Mouse (Mus musculus) lung, postnatal 25 days (tissue): Measurements from ENCODE around the gene Nipal3.
A peak's percentile ranks its signal among the peaks of the same experiment; 100 is the strongest.

Experiments
- DNase-seq: peaks from one replicate; pipeline ENCODE4 v3.0.0; 2022; ENCODE audit warnings: low spot score

Gene Nipal3

GRCm38 (mm10) chr4:135505794-135506193 lies 11.0 kb upstream of the Nipal3 start:
- no peak for DNase-seq

DNA sequence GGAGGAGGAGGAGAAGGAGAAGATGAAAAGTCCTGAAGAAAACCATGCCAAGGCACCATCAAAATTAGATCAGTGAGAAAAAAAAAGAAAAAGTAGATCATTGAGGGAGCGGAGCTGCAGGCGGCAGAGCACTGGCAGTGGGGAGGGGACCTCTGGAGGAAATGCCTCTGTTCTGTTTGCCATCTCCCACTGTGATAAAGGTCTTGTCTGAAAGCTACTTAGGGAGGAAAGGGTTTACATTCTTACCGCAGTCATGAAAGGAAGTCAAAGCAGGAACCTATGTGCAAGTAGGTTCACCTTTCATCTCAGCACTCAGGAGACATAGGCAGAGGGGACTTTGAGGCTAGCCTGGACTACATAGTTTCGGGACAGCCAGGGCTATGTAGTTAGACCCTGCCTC lies 6.7 kb upstream of the Nipal3 start:
- no peak for DNase-seq

- no peak for DNase-seq
Observed at GRCm38 (mm10) chr4:135499831-135500230, 5.0 kb upstream of the Nipal3 start.

GRCm38 (mm10) chr4:135498136-135498535 lies 3.3 kb upstream of the Nipal3 start:
- peak; percentile 66 for DNase-seq

DNA sequence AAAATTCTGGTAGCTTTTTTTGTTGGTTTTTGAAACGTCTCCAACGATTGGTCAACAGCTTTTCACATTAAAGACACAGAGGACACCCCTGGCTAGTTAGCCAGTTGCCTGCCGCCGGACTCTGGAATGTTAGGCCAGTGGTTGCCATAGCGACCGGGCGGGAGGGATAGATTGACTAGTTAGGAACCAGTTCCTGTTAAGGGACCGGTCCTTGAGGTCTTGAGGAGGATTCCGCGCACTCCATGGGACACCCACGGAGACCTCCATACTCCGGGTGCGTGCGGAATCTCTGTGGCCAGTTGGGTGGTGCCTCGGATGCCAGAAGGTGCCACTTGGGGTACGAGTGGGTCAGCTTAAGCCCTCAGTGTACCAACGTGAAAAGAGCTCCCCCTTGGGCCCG lies 972 bp upstream of the Nipal3 start:
- peak; percentile 62 for DNase-seq

- DNase-seq, result no peak
Observed at GRCm38 (mm10) chr4:135495397-135495791, 556 bp upstream of the Nipal3 start.

GRCm38 (mm10) chr4:135493691-135494520 lies 932 bp downstream of the Nipal3 start:
- peak; percentile 52 for DNase-seq

GRCm38 (mm10) chr4:135493271-135493670 lies 1.6 kb downstream of the Nipal3 start:
- DNase-seq, result peak; percentile 30

DNA sequence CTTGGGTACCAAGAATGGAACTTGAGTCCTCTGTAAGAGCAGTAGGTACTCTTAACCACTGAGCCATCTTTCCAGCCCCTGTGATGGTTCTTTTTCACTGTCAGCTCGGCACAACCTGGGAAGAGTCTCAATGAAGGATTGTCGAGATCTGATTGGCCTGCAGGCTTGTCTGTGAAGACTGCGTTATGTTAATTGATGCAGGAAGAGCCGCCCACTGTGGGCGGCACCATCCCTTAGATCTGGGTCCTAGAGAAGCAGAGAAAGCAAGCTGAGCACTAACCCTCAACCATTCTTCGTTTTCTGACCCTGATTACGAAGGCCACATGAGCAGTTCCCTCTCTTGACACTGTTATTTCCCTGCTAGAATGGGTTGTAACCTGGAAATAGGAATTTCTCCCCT lies 5.6 kb downstream of the Nipal3 start:
- DNase-seq, result no peak

DNA sequence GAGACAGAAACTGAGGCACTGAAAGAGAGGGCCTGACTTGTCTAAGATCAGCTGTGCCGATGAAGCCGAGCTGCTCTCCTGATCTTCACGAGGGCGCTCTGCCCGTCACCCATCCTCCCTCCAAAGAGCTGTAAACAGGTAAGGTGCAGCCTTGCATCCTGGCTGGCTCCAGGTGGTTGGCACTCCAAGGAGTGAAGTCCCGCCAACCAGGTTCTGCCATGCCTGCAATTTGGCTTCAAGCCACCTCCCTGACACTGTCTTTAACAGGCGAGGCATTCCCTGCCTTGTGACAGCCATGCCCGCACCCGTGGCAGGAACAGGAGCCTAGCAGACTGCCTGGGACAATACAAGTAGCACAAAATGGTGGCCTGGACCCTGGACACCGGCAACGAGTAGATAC lies 8.5 kb downstream of the Nipal3 start:
- DNase-seq, result no peak

GRCm38 (mm10) chr4:135485086-135485485 lies 9.8 kb downstream of the Nipal3 start:
- DNase-seq, result no peak

- DNase-seq, result no peak
Observed at GRCm38 (mm10) chr4:135480370-135480769, 14.5 kb downstream of the Nipal3 start.

DNA sequence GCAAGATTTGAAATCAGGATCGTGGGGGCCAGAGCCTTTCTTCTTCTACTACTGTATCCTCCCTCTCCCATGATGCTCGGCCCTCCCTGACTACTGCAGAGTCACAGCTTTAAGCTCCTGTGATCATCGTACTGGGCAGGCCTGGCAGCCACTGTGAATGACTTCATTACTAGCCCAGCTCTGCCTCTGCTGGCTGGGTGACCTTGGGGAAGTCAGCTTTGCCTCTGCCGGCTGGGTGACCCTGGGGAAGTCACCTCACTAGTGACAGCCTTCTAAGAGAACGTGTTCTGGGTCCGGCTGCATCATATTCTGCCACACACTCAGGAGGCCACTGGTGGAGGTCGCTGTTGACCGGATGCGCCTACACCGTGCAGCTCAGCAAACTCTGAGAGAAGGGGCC lies 17.0 kb downstream of the Nipal3 start:
- no peak for DNase-seq

DNA sequence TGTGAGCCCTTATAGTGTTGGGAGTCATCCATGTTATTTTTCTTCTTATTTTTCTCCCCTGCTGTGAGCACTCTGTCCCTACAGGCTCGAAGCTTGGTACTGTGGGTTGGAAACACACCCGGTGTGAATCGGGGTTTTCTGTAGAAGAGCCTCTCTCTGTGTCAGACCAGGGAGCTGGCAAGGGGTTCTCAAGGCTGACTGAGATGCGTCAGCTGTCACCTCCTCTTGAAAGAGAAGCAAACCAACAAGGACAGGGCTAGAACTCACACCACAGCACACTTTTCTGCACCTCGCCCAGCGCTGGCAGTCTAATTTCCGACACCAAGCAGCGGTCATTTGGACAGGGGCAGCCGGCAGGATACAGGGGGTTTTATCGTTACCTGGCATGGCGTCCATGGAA lies 31.4 kb downstream of the Nipal3 start:
- no peak for DNase-seq

DNA sequence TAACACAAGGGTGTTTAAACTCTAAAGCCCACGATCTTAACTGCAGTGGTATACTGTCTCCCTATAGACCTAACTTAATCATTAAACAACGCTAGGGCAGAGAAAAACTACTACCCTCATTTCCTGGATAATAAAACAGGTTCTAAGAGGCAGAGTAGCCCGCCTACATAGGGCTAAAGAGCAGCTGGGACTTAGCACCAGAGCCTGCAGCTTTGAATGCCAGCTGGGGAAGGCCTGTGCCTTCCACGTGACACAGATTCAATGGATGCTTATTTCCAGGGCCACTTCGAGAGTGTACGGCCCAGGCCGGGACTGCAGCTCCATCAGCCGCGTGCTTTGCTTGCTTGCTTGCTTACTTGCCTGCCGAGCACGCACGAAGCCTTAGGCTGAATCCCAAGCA lies 41.3 kb downstream of the Nipal3 start:
- DNase-seq, result peak; percentile 14

DNA sequence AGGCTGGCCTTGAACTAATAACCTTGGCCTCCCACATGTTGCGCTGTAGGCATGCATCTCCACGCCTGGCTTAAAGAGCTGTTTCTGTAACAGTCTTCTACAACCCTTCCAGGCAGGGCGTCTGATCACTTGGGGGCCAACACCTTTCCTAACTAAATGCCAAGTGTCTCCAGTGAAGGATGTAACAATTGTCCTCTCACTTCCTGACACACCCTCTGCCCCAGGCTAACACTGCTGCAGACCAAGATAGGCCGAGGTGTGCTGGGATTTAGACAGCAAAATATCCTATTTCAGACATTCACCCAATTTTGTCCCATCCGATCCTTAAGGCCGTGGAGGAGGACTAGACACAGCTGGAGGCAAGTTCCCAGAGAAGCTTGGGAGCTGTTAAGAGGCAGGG lies 41.7 kb downstream of the Nipal3 start:
- DNase-seq, result peak; percentile 14

GRCm38 (mm10) chr4:135451360-135452015 lies 43.4 kb downstream of the Nipal3 start:
- peak; percentile 16 for DNase-seq

DNA sequence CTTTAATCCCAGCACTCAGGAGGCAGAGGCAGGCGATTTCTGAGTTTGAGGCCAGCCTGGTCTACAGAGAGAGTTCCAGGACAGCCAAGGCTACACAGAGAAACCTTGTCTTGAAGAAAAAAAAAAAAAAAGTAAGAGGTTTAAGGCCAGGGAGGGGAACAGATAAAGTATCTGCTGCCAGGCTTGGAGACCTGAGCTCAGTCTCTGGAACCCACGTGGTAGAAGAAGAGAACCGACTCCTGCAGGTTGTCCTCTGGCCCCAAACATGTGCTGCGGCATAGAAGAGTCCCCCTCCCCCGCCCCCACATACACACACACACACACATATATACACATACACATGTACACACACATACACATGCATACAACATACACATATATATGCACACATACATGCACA lies 52.4 kb downstream of the Nipal3 start:
- DNase-seq, result no peak

GRCm38 (mm10) chr4:135439904-135440522 lies 54.8 kb downstream of the Nipal3 start:
- peak; percentile 19 for DNase-seq

GRCm38 (mm10) chr4:135439188-135439647 lies 55.6 kb downstream of the Nipal3 start:
- DNase-seq, result peak; percentile 49

GRCm38 (mm10) chr4:135437924-135438323 lies 56.9 kb downstream of the Nipal3 start:
- no peak for DNase-seq

- DNase-seq, result peak; percentile 51
Observed at GRCm38 (mm10) chr4:135436291-135436690, 58.5 kb downstream of the Nipal3 start.

DNA sequence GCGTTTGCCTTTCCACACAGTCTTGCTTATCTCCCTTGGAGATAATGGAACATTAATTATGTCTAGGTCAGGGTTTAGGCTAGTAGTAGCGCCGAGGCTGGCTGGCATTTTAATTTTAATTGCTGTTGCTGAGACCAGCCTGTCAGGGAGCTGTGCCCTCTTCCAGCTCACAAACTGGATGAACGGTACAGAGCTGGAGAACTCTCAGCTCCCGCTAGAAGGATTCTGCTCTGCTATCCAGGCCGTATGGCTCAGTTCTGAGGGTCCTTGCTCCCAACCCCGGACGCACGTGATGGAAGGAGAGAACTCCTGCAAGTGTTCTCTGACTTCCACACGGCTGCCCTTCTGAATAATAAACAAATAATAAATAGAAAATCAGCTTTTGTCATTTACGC lies 60.4 kb downstream of the Nipal3 start:
- no peak for DNase-seq
